Mouse (Mus musculus): ENCODE measurements at regions not wholly inside any gene's neighbourhood (a gene's known extent, or its start where the extent isn't known, plus 50 kb on each side); places are given as distances from the start of the nearest gene placed in this dataset.

DNA sequence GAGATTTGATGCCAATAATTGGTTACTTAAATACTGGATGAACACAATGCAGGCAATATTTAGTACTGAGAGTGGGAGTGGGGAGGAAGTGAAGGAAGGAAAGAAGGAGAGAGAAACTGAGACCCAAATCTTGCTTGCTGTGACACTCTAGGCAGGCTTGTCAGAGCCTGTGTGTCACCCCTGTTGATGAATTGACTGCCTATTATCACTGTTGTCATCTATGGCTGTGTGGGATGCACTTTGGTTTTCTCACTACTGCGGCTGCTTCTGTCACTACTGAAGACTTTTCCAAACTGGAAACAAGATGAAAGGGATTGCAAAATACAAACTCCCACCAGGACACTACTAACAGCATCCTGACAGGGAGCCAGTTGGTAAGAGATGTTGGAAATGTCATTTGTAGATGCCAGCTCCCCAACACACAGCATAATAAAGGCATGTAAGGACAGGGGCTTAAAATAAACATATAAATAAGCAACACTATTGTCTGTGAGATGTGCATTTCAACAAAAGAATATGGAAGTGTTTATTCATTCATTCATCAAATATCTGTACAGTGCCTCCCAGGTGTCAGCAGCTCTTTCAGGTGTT lies 207.0 kb upstream of the Ufl1 start:
- WGBS, result 55% methylated on average over 1 of the region's 1 CpGs
- H3K4me1 ChIP-seq (ENCODE audit: control insufficient read depth, insufficient read depth, low read length), result no peaks in the 10 kb centered on the region
- ATAC-seq, result peak; percentile 68
- no peak overlapping the region for H3K27ac ChIP-seq (ENCODE audit: low read length)
- H3K4me3 ChIP-seq (ENCODE audit: low read depth, low read length), result no peak overlapping the region
- H3K36me3 ChIP-seq (ENCODE audit: control insufficient read depth, insufficient read depth, low read length), result no peaks in the 10 kb centered on the region
- H3K27me3 ChIP-seq (ENCODE audit: control insufficient read depth, insufficient read depth, low read depth, low read length), result no peaks in the 10 kb centered on the region
- no peak overlapping the region for H3K4me2 ChIP-seq (ENCODE audit: low read length)
- no peaks in the 10 kb centered on the region for H3K9me3 ChIP-seq (replicated peaks; ENCODE audit: control insufficient read depth, low read length, poor library complexity, severe bottlenecking)
- no peak overlapping the region for H3K9ac ChIP-seq (ENCODE audit: low read depth, low read length)

- no peaks in the 10 kb centered on the region for H3K27me3 ChIP-seq (ENCODE audit: control insufficient read depth, insufficient read depth, low read depth, low read length)
- H3K36me3 ChIP-seq (ENCODE audit: control insufficient read depth, insufficient read depth, low read length), result no peaks in the 10 kb centered on the region
- no peak overlapping the region for H3K9ac ChIP-seq (ENCODE audit: low read depth, low read length)
- H3K4me2 ChIP-seq (ENCODE audit: low read length), result no peak overlapping the region
- ATAC-seq, result 0 out of 2 replicates have a peak, but pooled peaks have one; percentile 25
- no peaks in the 10 kb centered on the region for H3K9me3 ChIP-seq (replicated peaks; ENCODE audit: control insufficient read depth, low read length, poor library complexity, severe bottlenecking)
- WGBS, result 16% methylated on average over 1 of the region's 1 CpGs
- H3K4me3 ChIP-seq (ENCODE audit: low read depth, low read length), result no peak overlapping the region
- 0 out of 2 replicates have a peak overlapping the region, but pooled peaks have one; percentile 33 for H3K27ac ChIP-seq (ENCODE audit: low read length)
- H3K4me1 ChIP-seq (ENCODE audit: control insufficient read depth, insufficient read depth, low read length), result no peaks in the 10 kb centered on the region
Measured at GRCm38 (mm10) chr4:25483621-25483933, 202.0 kb upstream of the Ufl1 start.

DNA sequence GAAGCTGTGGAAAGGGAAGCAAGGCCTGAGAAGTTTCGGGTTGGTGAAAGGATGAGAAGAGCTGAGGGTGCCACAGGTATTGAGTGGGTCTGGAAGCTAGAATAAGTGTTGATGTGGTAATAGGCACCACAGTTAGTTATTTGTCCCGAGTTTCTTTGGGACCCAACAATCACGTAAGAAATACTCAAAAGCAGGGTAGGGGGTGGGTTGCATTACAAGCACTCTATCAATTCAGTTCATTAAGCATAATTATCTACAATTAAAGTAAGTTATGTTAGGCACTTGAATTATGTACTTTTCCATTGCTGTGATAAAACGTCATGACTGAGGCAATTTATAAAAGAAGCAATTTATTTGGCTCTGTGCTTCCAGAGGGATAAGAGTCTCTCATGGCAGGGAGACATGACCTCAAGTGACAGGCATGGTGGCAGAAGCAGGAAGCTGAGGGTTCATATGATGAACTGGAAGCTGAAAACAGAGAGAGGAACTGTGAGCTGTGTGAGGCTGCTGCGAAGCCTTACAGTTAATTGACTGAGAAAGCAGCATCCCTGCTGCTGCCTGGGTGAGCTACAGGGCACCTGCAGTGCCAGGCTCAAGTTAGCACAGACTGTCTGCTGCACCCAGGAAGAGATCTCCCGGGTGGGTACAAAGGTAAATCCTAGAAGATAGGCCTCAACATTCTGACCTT lies 201.5 kb upstream of the Ufl1 start:
- H3K4me1 ChIP-seq (ENCODE audit: control insufficient read depth, insufficient read depth, low read length), result no peaks in the 10 kb centered on the region
- H3K4me2 ChIP-seq (ENCODE audit: low read length), result no peak overlapping the region
- H3K27ac ChIP-seq (ENCODE audit: low read length), result 0 out of 2 replicates have a peak overlapping the region, but pooled peaks have one; percentile 33
- no peaks in the 10 kb centered on the region for H3K27me3 ChIP-seq (ENCODE audit: control insufficient read depth, insufficient read depth, low read depth, low read length)
- WGBS, result 41% methylated on average over 6 of the region's 6 CpGs
- H3K36me3 ChIP-seq (ENCODE audit: control insufficient read depth, insufficient read depth, low read length), result no peaks in the 10 kb centered on the region
- H3K9ac ChIP-seq (ENCODE audit: low read depth, low read length), result no peak overlapping the region
- no peak overlapping the region for H3K4me3 ChIP-seq (ENCODE audit: low read depth, low read length)
- ATAC-seq, result peak; percentile 66
- no peaks in the 10 kb centered on the region for H3K9me3 ChIP-seq (replicated peaks; ENCODE audit: control insufficient read depth, low read length, poor library complexity, severe bottlenecking)

DNA sequence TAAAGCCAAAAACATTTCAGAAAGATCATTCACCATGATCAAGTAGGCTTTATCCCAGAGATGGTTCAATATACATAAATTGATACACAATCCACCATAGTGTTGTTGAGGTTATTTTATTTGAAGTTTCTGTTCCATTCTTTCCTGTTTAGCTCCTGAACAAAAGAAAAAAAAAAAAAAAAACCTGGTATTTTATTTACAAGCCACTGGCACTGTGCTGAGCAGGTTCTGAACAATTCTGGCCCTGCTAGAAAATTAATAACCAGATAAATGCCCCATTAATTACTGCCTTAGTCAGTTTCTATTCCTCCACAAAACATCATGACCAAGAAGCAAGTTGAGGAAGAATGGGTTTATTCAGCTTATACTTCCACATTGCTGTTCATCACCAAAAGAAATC lies 191.4 kb upstream of the Ufl1 start:
- H3K4me1 ChIP-seq (ENCODE audit: control insufficient read depth, insufficient read depth, low read length), result no peaks in the 10 kb centered on the region
- H3K4me3 ChIP-seq (ENCODE audit: low read depth, low read length), result no peak overlapping the region
- no peaks in the 10 kb centered on the region for H3K9me3 ChIP-seq (replicated peaks; ENCODE audit: control insufficient read depth, low read length, poor library complexity, severe bottlenecking)
- no peak for ATAC-seq
- no peaks in the 10 kb centered on the region for H3K27me3 ChIP-seq (ENCODE audit: control insufficient read depth, insufficient read depth, low read depth, low read length)
- no peaks in the 10 kb centered on the region for H3K36me3 ChIP-seq (ENCODE audit: control insufficient read depth, insufficient read depth, low read length)
- H3K27ac ChIP-seq (ENCODE audit: low read length), result no peak overlapping the region
- no peak overlapping the region for H3K9ac ChIP-seq (ENCODE audit: low read depth, low read length)
- H3K4me2 ChIP-seq (ENCODE audit: low read length), result no peak overlapping the region

GRCm38 (mm10) chr4:25466490-25466889 lies 184.9 kb upstream of the Ufl1 start:
- Histone ChIP-seq H3K4me1 (ENCODE audit: control insufficient read depth, insufficient read depth, low read length) (no peaks in the 10 kb centered on the region), H3K9me3 (replicated peaks; ENCODE audit: control insufficient read depth, low read length, poor library complexity, severe bottlenecking) (no peaks in the 10 kb centered on the region), H3K4me2 (ENCODE audit: low read length) (no peak overlapping the region), H3K27ac (ENCODE audit: low read length) (no peak overlapping the region), H3K27me3 (ENCODE audit: control insufficient read depth, insufficient read depth, low read depth, low read length) (no peaks in the 10 kb centered on the region), H3K9ac (ENCODE audit: low read depth, low read length) (no peak overlapping the region), H3K36me3 (ENCODE audit: control insufficient read depth, insufficient read depth, low read length) (no peaks in the 10 kb centered on the region), H3K4me3 (ENCODE audit: low read depth, low read length) (no peak overlapping the region)
- ATAC-seq, result no peak
- WGBS, result 90% methylated on average over 3 of the region's 3 CpGs

DNA sequence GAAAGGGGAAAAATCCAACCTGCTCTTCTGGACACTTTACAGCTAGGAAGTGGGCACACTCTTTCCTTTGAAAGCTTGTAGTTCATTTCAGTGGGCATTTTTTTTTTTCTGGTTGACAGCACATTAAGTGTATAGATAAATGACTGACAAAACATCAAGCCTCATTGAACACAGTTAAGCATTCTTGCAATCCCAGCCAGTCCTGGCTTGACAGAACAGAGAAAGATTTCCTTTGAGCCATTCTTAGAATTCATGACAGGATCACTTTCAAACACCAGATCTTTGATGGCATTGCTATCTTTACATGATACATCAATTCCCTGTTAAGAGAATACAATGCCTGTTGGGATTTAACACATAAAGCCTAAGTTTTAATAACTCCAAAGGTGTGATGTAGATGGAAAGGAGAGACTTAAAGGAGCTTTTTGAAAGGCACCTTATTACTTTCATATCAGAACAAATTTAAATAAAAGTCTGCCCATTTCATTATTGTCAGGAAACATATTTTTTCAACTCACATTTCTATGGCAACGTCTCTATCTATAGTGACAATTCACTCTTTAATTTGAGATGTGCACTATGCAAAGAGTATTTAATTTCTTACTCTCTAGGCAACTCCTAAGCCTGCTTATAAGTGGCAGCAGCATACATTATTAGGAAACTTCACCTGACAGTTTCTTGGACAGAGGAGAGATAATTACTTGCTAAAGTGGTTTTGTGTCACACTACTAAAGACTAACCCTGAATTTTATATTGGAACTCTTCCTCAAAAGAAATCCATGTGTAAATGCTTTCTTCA lies 183.4 kb upstream of the Ufl1 start:
- ATAC-seq, result no peak
- H3K9ac ChIP-seq (ENCODE audit: low read depth, low read length), result no peak overlapping the region
- H3K9me3 ChIP-seq (replicated peaks; ENCODE audit: control insufficient read depth, low read length, poor library complexity, severe bottlenecking), result no peaks in the 10 kb centered on the region
- whole genome bisulfite sequencing, result 54% methylated on average over 1 of the region's 1 CpGs
- no peak overlapping the region for H3K4me2 ChIP-seq (ENCODE audit: low read length)
- H3K27me3 ChIP-seq (ENCODE audit: control insufficient read depth, insufficient read depth, low read depth, low read length), result no peaks in the 10 kb centered on the region
- H3K4me3 ChIP-seq (ENCODE audit: low read depth, low read length), result no peak overlapping the region
- no peak overlapping the region for H3K27ac ChIP-seq (ENCODE audit: low read length)
- H3K4me1 ChIP-seq (ENCODE audit: control insufficient read depth, insufficient read depth, low read length), result no peaks in the 10 kb centered on the region
- no peaks in the 10 kb centered on the region for H3K36me3 ChIP-seq (ENCODE audit: control insufficient read depth, insufficient read depth, low read length)

GRCm38 (mm10) chr4:25464069-25464468 lies 182.4 kb upstream of the Ufl1 start:
- ATAC-seq, result no peak
- H3K4me2 ChIP-seq (ENCODE audit: low read length), result no peak overlapping the region
- WGBS, result 89% methylated on average over 1 of the region's 1 CpGs

GRCm38 (mm10) chr4:25460127-25460526 lies 178.5 kb upstream of the Ufl1 start:
- Histone ChIP-seq H3K9ac (ENCODE audit: low read depth, low read length) (no peak overlapping the region), H3K27ac (ENCODE audit: low read length) (no peak overlapping the region), H3K9me3 (replicated peaks; ENCODE audit: control insufficient read depth, low read length, poor library complexity, severe bottlenecking) (no peaks in the 10 kb centered on the region), H3K4me2 (ENCODE audit: low read length) (no peak overlapping the region), H3K27me3 (ENCODE audit: control insufficient read depth, insufficient read depth, low read depth, low read length) (no peaks in the 10 kb centered on the region), H3K36me3 (ENCODE audit: control insufficient read depth, insufficient read depth, low read length) (no peaks in the 10 kb centered on the region), H3K4me1 (ENCODE audit: control insufficient read depth, insufficient read depth, low read length) (no peaks in the 10 kb centered on the region), H3K4me3 (ENCODE audit: low read depth, low read length) (no peak overlapping the region)
- 97% methylated on average over 1 of the region's 1 CpGs for WGBS
- ATAC-seq, result no peak

More at GRCm38 (mm10) chr4:25464069-25464468, 182.4 kb upstream of the Ufl1 start:
- Histone ChIP-seq H3K4me3 (ENCODE audit: low read depth, low read length) (no peak overlapping the region), H3K4me1 (ENCODE audit: control insufficient read depth, insufficient read depth, low read length) (no peaks in the 10 kb centered on the region), H3K27me3 (ENCODE audit: control insufficient read depth, insufficient read depth, low read depth, low read length) (no peaks in the 10 kb centered on the region), H3K27ac (ENCODE audit: low read length) (no peak overlapping the region), H3K36me3 (ENCODE audit: control insufficient read depth, insufficient read depth, low read length) (no peaks in the 10 kb centered on the region), H3K9ac (ENCODE audit: low read depth, low read length) (no peak overlapping the region), H3K9me3 (replicated peaks; ENCODE audit: control insufficient read depth, low read length, poor library complexity, severe bottlenecking) (no peaks in the 10 kb centered on the region)

- H3K36me3 ChIP-seq (ENCODE audit: control insufficient read depth, insufficient read depth, low read length), result no peaks in the 10 kb centered on the region
- no peaks in the 10 kb centered on the region for H3K9me3 ChIP-seq (replicated peaks; ENCODE audit: control insufficient read depth, low read length, poor library complexity, severe bottlenecking)
- 86% methylated on average over 3 of the region's 3 CpGs for WGBS
- no peak overlapping the region for H3K9ac ChIP-seq (ENCODE audit: low read depth, low read length)
- no peak for ATAC-seq
- H3K4me1 ChIP-seq (ENCODE audit: control insufficient read depth, insufficient read depth, low read length), result no peaks in the 10 kb centered on the region
- no peaks in the 10 kb centered on the region for H3K27me3 ChIP-seq (ENCODE audit: control insufficient read depth, insufficient read depth, low read depth, low read length)
- no peak overlapping the region for H3K4me2 ChIP-seq (ENCODE audit: low read length)
- H3K4me3 ChIP-seq (ENCODE audit: low read depth, low read length), result no peak overlapping the region
- H3K27ac ChIP-seq (ENCODE audit: low read length), result no peak overlapping the region
Measured at GRCm38 (mm10) chr4:25454752-25455151, 173.1 kb upstream of the Ufl1 start.

Measured in midbrain, embryonic 16.5 days (tissue).